Mouse (Mus musculus): ENCODE data around the gene Olfr311. TPM values are rescaled to one million over a fixed set of nuclear protein-coding genes. Genes with fewer than 3 reads are reported as not detected.

Gene Olfr311
- total RNA-seq, 2 experiments from 2014 or later, result 0.21 TPM; not detected in 1

DNA sequence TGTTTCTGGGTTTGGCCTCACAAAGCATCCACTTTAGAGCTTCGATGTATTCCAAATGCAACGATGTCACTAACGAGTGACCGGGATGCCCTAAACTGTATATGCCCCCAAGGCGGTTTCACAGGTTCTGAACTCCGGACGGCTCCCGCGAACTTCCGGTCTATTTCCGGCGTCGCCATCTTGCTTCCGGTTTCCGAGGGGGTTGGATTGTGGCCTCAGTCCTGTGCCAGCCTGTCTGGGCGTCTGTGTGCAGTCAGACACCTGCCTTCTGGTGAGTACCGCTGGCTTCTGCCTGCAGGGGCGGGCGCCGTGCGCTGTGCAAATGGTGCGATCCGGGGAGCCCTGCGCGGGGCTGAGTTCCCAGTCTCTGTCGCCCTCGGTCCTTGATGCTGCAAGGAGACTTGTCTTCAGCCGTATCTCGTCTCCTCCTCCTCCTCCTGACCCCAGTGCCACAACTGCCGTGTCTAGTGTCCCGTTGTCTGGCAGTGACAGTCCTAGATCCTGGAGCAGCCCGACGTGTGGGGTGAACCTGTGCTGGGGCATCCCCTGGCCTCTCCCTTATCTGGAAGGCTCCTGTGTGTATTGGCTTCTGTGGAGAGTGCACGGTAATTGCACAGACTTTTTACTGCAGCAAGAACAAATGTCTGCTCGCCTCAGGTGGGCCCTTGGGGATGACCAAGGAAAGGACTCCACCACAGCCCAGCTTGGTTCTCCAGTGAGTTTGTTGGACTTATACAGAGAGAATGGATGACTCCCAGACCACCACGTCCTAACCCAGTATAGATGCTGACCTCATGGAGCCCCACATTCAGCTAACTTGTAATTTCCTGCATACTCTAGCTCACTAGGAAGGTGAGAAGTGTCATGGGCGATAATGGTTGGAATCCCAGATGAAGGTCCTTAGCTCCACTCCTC, 28.2 kb downstream of the Olfr311 start, which contains the start of gene 2810021J22Rik:
Gene 2810021J22Rik (plus strand): TSS at position 178 of the 915 bp plus-strand sequence.
- intact Hi-C loops (cut with DNase I), result no loop called here
- DNase-seq (ENCODE audit: low spot score in 2 of 2), result peak; percentile 81 to 90

DNA sequence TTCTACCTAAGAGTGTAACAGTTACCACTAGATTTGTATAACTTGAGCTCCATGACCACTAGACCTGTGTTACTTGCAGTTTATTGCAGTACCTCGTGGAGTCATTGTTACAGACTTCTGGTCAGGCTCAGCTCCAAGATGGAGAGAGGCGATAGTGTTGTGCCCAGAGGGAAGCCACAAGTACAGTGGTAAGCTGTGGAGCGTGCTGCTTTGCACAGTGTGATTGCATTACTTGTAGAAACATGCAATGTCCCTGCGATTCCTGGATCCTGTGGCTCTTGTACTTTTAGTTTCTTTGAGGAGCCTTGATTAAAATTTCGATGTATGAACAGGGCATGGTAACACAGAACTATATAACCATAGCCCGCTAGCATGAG, 28.9 kb downstream of the Olfr311 start:
- no peak for DNase-seq (ENCODE audit: low spot score in 2 of 2)
- intact Hi-C loops (cut with DNase I), result no loop called here

DNA sequence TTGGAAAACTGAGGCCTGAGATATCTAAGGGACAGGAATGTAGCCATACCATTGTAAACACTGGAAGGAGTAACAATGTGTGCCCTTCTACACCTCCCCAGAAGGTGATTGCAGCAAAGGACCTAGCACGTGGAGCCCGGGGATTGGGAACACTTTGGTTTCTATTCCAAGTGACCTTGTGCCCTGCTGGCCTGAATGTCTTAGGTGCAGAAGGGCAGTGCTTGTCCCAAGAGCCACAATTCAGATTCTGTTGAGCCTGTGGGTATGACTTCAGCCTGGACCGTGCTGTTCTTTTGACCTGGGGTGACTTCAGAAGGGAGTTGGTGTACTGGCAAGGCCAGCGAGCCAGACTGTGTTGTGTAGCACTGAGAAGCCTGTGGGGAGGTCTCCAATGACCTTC, 31.9 kb downstream of the Olfr311 start:
- intact Hi-C loops (cut with DNase I), result no loop called here
- no peak for DNase-seq (ENCODE audit: low spot score in 2 of 2)

DNA sequence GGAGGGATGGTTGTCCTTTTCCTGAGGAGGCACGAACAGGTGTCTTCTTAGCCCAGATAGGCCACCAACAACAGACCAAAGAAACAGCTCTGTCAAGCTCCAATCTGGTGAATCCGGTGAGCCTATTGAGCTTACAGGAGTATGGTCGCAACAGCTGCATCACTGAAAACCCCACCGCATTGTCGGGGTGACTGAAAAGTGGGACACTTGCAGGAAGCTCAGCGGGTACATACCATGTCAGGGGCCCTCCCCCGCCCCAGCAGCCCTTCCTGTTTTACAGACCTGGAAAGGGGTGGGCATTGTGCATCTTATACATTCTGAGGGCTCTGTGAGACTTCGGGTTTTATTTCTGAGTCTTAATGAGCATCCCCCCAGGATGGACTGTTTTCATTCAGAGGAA, 44.7 kb downstream of the Olfr311 start:
- DNase-seq (ENCODE audit: low spot score in 2 of 2), result no peak
- intact Hi-C loops (cut with DNase I), result no loop called here

DNA sequence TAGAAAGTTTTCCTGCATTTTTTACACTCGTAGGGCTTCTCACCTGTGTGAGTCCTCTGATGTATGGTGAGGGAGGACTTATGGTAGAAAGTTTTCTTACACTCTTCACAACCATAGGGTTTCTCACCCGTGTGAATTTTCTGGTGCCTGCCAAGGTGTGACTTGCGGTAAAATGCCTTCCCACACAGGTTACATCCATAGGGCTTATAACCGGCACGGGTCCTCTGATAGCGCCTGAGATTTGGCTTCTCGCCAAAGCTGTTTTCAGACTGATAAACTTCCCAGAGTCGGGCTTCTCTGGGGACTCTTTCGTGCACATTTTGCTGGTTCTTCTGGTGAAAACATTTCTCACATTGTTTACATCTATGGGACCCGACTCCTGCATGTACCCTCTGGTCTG, 51.5 kb downstream of the Olfr311 start:
- intact Hi-C loops (cut with DNase I), result no loop called here
- no peak for DNase-seq (ENCODE audit: low spot score in 2 of 2)

Other genes with a start within 250 kb of the Olfr311 start
- not detected for gene Olfr324, start 244.1 kb upstream of the Olfr311 start, total RNA-seq (2021)
- not detected for gene 2210407C18Rik, start 223.2 kb upstream of the Olfr311 start, total RNA-seq (2021)
- not detected for gene Olfr323, start 208.8 kb upstream of the Olfr311 start, total RNA-seq (2021)
- not detected for gene Trim58, start 198.8 kb upstream of the Olfr311 start, total RNA-seq (2021)
- gene Olfr322, start 180.5 kb upstream of the Olfr311 start, total RNA-seq (2021), result not detected
- gene Olfr320, start 158.2 kb upstream of the Olfr311 start, total RNA-seq (2021), result not detected
- gene Olfr319, start 140.1 kb upstream of the Olfr311 start, total RNA-seq (2021), result not detected
- gene Olfr318, start 115.2 kb upstream of the Olfr311 start, total RNA-seq (2021), result not detected
- gene Olfr317, start 100.0 kb upstream of the Olfr311 start, total RNA-seq (2021), result not detected
- 1 to 10 TPM in 1 of 2 experiments, under 1 TPM in 1; 0.44 to 1.1 TPM for gene Olfr316, start 86.5 kb upstream of the Olfr311 start, total RNA-seq (2021)
- not detected for gene Olfr315, start 66.1 kb upstream of the Olfr311 start, total RNA-seq (2021)
- gene Olfr314, start 56.3 kb upstream of the Olfr311 start, total RNA-seq (2021), result not detected
- 1 to 10 TPM; 1.2 to 3.0 TPM for gene Fam183b, start 37.3 kb upstream of the Olfr311 start, total RNA-seq (2021)
- gene Olfr313, start 24.3 kb upstream of the Olfr311 start, total RNA-seq (2021), result not detected
- gene Olfr312, start 10.0 kb upstream of the Olfr311 start, total RNA-seq (2021), result not detected
- gene Gm12258, start 7.9 kb downstream of the Olfr311 start, total RNA-seq (2021), result 10 to 100 TPM; 18.4 to 21.5 TPM
- 10 to 100 TPM in 1 of 2 experiments, 1 to 10 TPM in 1; 9.3 to 10.2 TPM for gene 2810021J22Rik, start 28.0 kb downstream of the Olfr311 start, total RNA-seq (2021)
- gene Zfp39, start 65.0 kb downstream of the Olfr311 start, total RNA-seq (2021), result 1 to 10 TPM; 8.2 to 9.4 TPM
- gene Btnl10, start 78.7 kb downstream of the Olfr311 start, total RNA-seq (2021), result not detected
- gene Rnf187, start 99.7 kb downstream of the Olfr311 start, total RNA-seq (2021), result 100 to 1,000 TPM; 480 to 498 TPM
- gene Hist3h2ba, start 109.7 kb downstream of the Olfr311 start, total RNA-seq (2021), result 100 to 1,000 TPM in 1 of 2 experiments, 10 to 100 TPM in 1; 90.4 to 111 TPM
- gene Hist3h2a, start 115.4 kb downstream of the Olfr311 start, total RNA-seq (2021), result 10 to 100 TPM; 62.2 to 64.8 TPM
- gene Trim17, start 115.4 kb downstream of the Olfr311 start, total RNA-seq (2021), result 1 to 10 TPM; 5.4 TPM
- 10 to 100 TPM; 21.5 to 23.7 TPM for gene Trim11, start 138.8 kb downstream of the Olfr311 start, total RNA-seq (2021)